Mouse (Mus musculus): ENCODE results near the gene Klhl13.

- peak; percentile 72 for TF ChIP-seq CTCF (IDR thresholded peaks at IDR 0.05)
- TF ChIP-seq POLR2A (IDR thresholded peaks at IDR 0.05; ENCODE audit: insufficient read depth, low read depth, low read length), result no peak
- TF ChIP-seq EP300 (IDR thresholded peaks at IDR 0.05; ENCODE audit: insufficient read depth, low read depth, low read length), result no peak
These were observed 68.8 kb downstream of the Klhl13 start for GRCm38 (mm10) chrX:23295952-23296598.

All from heart, adult 2 months (tissue).